Mouse (Mus musculus) limb, embryonic 15.5 days (tissue): ENCODE results near the gene Celf1. TPM values are rescaled to one million over a fixed set of nuclear protein-coding genes. Genes with fewer than 3 reads are reported as not detected.
"Not testable (repeated sequence)": the region's sequence is repeated elsewhere in the genome, so short reads cannot be mapped to it uniquely, and the experiment has no call there.

ENCODE experiments used
- ATAC-seq: fragments of 200-750 bp; cut with Nextera tagmentation; 2 replicates; pipeline ENCODE4 v1.8.0; 2017; ENCODE audit warnings: low read depth, moderate TSS enrichment; ENCODE audit not compliant: insufficient number of reproducible peaks, low FRiP score, low TSS enrichment
- H3K27ac ChIP-seq: fragments of 300-500 bp; sonication (generic); 2 replicates; pipeline ENCODE4 v1.5.1; 2015; ENCODE audit warnings: moderate library complexity, mild to moderate bottlenecking, inconsistent platforms
- H3K27me3 ChIP-seq: fragments of 300-500 bp; sonication (generic); 2 replicates; pipeline ENCODE4 v1.6.1; 2015; ENCODE audit warnings: inconsistent platforms
- H3K36me3 ChIP-seq: fragments of 300-500 bp; sonication (generic); 2 replicates; pipeline ENCODE4 v1.6.1; 2015; ENCODE audit warnings: inconsistent platforms
- H3K4me1 ChIP-seq: fragments of 300-500 bp; sonication (generic); 2 replicates; pipeline ENCODE4 v1.6.1; 2015; ENCODE audit warnings: inconsistent platforms
- H3K4me2 ChIP-seq: fragments of 300-500 bp; sonication (generic); 2 replicates; pipeline ENCODE4 v1.6.1; 2015; ENCODE audit warnings: mild to moderate bottlenecking, inconsistent platforms
- H3K4me3 ChIP-seq: fragments of 300-500 bp; sonication (generic); 2 replicates; pipeline ENCODE4 v1.5.1; 2015; ENCODE audit warnings: mild to moderate bottlenecking, inconsistent platforms
- H3K9ac ChIP-seq: fragments of 300-500 bp; sonication (generic); 2 replicates; pipeline ENCODE4 v1.6.1; 2015; ENCODE audit warnings: inconsistent platforms
- H3K9me3 ChIP-seq: fragments of 300-500 bp; sonication (generic); 2 replicates; pipeline ENCODE4 v1.6.1; 2016; ENCODE audit warnings: inconsistent platforms
- WGBS: fragments of 180-500 bp; shearing (Covaris S2); methylation state at CpG from one replicate; pipeline ENCODE4 v1.1.7; 2015; 5-methylcytosine and 5-hydroxymethylcytosine counted together
- polyA plus RNA-seq: library from polyadenylated mRNA; unstranded; fragments of >200 nt; fragmentation: Nextera tagmentation; extraction: Ambion mirVana; gene quantifications from 2 replicates; pipeline ENCODE4 v1.2.1, GENCODE M21; 2015

The Celf1 gene
- polyA plus RNA-seq, 1 experiment from 2014 or later: 56.9 TPM

- WGBS: 83% methylated on average over 9 of the region's 9 CpGs
Measured at GRCm38 (mm10) chr2:91027391-91028214, 87.4 kb downstream of the Celf1 start.

DNA sequence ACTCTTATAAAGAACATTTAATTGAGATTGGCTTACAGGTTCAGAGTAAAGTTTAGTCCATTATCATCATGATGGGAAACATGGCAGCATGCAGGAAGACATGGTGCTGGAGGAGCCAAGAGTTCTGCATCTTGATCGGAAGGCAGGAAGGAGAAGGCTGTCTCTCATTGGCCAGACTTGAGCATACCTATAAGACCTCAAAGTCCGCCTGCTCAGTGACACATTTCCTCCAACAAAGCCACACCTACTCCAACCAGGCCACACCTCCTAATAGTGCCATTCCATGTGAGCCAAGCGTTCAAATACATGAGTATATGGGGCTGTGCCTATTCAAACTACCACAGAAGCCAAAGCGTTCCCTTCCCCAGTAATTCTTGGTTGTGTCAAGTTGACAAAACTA lies 91.0 kb downstream of the Celf1 start:
- H3K27ac ChIP-seq: no peak overlapping the region
- H3K36me3 ChIP-seq: no peaks in the 10 kb centered on the region
- no peak overlapping the region for H3K4me2 ChIP-seq
- no peak overlapping the region for H3K4me3 ChIP-seq
- H3K4me1 ChIP-seq: 0 out of 2 replicates have a peak, but pooled peaks cover 3% of the 10 kb centered on the region
- no peaks in the 10 kb centered on the region for H3K9me3 ChIP-seq
- H3K27me3 ChIP-seq: no peaks in the 10 kb centered on the region
- ATAC-seq: no peak
- no peak overlapping the region for H3K9ac ChIP-seq
- WGBS: 86% methylated on average over 4 of the region's 4 CpGs

More at GRCm38 (mm10) chr2:91027391-91028214, 87.4 kb downstream of the Celf1 start:
- no peak overlapping the region for H3K9ac ChIP-seq
- H3K9me3 ChIP-seq: no peaks in the 10 kb centered on the region
- ATAC-seq: no peak
- no peaks in the 10 kb centered on the region for H3K36me3 ChIP-seq
- 0 out of 2 replicates have a peak, but pooled peaks cover 3% of the 10 kb centered on the region for H3K4me1 ChIP-seq
- no peak overlapping the region for H3K4me3 ChIP-seq
- no peak overlapping the region for H3K27ac ChIP-seq
- no peak overlapping the region for H3K4me2 ChIP-seq
- H3K27me3 ChIP-seq: no peaks in the 10 kb centered on the region

DNA sequence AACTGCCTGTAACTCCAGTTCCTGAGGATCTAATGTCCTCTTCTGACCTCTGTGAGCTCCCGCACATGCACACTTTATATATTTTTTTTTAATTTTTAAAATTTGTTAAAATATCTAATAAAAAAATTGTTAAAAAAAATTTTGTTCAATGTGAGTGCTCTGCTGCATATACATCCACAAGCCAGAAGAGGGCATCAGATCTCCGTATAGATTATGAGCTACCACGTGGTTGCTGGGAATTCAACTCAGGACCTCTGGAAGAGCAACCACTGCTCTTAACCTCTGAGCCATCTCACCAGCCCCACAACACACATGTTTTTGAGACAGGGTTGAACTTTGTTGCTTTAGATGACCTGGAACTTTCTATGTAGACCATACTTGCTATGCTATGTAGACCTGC lies 92.8 kb downstream of the Celf1 start:
- Histone ChIP-seq H3K9me3 (no peaks in the 10 kb centered on the region), H3K4me3 (no peak overlapping the region), H3K4me2 (no peak overlapping the region), H3K27ac (no peak overlapping the region), H3K27me3 (no peaks in the 10 kb centered on the region), H3K36me3 (no peaks in the 10 kb centered on the region), H3K4me1 (no peaks in the 10 kb centered on the region), H3K9ac (no peak overlapping the region)
- WGBS: 24% methylated on average over 3 of the region's 3 CpGs
- ATAC-seq: no peak

GRCm38 (mm10) chr2:91035385-91035784 lies 95.2 kb downstream of the Celf1 start, which contains the start of gene Rapsn:
Gene Rapsn, plus strand, starts transcription at chr2:91035620.
- H3K9ac ChIP-seq: no peak within 1 kb of the TSS
- H3K9me3 ChIP-seq: no peaks in the 10 kb centered on the region
- H3K36me3 ChIP-seq: no peaks in the 10 kb centered on the region
- no peaks in the 10 kb centered on the region for H3K27me3 ChIP-seq
- H3K27ac ChIP-seq: no peak within 1 kb of the TSS
- WGBS: 61% methylated on average over 9 of the region's 9 CpGs
- ATAC-seq: 0 out of 2 replicates have a peak, but pooled peaks have one; percentile 36
- H3K4me2 ChIP-seq: no peak within 1 kb of the TSS
- H3K4me3 ChIP-seq: no peak within 1 kb of the TSS
- H3K4me1 ChIP-seq: no peaks in the 10 kb centered on the region

GRCm38 (mm10) chr2:91041786-91042185 lies 101.6 kb downstream of the Celf1 start:
- Histone ChIP-seq H3K27ac (no peak overlapping the region), H3K9me3 (no peaks in the 10 kb centered on the region), H3K27me3 (no peaks in the 10 kb centered on the region), H3K4me3 (no peak overlapping the region), H3K9ac (no peak overlapping the region), H3K4me2 (no peak overlapping the region), H3K4me1 (no peaks in the 10 kb centered on the region), H3K36me3 (no peaks in the 10 kb centered on the region)
- 68% methylated on average over 8 of the region's 8 CpGs for WGBS
- ATAC-seq: no peak

GRCm38 (mm10) chr2:91042651-91043398 lies 102.6 kb downstream of the Celf1 start:
- H3K9ac ChIP-seq: no peak overlapping the region
- no peaks in the 10 kb centered on the region for H3K9me3 ChIP-seq
- no peaks in the 10 kb centered on the region for H3K4me1 ChIP-seq
- WGBS: 70% methylated on average over 21 of the region's 21 CpGs
- no peak overlapping the region for H3K27ac ChIP-seq
- H3K27me3 ChIP-seq: no peaks in the 10 kb centered on the region
- H3K36me3 ChIP-seq: no peaks in the 10 kb centered on the region
- H3K4me3 ChIP-seq: no peak overlapping the region
- ATAC-seq: no peak
- H3K4me2 ChIP-seq: no peak overlapping the region

DNA sequence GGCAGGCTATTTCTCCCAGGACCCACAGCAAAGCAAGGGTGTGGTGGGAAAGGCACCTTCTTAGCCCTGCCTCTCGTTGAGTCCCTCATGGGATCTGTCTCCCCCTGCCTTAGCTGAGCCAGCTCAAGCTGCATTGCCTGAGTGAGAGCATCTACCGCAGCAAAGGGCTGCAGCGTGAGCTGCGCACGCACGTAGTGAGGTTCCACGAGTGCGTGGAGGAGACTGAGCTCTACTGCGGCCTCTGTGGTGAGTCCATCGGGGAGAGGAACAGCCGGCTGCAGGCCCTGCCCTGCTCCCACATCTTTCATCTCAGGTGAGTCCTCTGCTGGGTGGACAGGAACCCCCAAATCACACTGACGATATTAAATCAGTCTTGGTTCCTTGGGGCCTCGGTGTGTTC lies 104.5 kb downstream of the Celf1 start:
- Histone ChIP-seq H3K9me3 (no peaks in the 10 kb centered on the region), H3K27ac (no peak overlapping the region), H3K36me3 (no peaks in the 10 kb centered on the region), H3K4me3 (no peak overlapping the region), H3K27me3 (no peaks in the 10 kb centered on the region), H3K4me1 (no peaks in the 10 kb centered on the region), H3K4me2 (no peak overlapping the region), H3K9ac (no peak overlapping the region)
- ATAC-seq: no peak
- 79% methylated on average over 13 of the region's 13 CpGs for WGBS

DNA sequence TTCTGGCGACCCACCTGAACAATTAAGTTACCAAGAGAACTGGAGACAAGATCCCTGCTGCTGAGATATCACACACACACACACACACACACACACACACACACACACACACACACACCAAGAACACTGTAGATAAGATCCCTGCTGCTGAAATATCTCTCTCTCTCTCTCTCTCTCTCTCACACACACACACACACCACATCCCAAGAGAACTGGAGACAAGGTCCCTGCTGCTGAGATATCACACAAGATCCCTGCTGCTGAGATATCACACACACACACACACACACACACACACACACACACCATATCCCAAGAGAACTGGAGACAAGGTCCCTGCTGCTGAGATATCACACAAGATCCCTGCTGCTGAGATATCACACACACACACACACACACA lies 105.6 kb downstream of the Celf1 start:
- not testable (repeated sequence) for ATAC-seq, H3K36me3 ChIP-seq, H3K4me1 ChIP-seq, H3K4me2 ChIP-seq, H3K9ac ChIP-seq, H3K9me3 ChIP-seq, H3K4me3 ChIP-seq, H3K27me3 ChIP-seq, H3K27ac ChIP-seq
- WGBS: 82% methylated on average over 1 of the region's 1 CpGs

DNA sequence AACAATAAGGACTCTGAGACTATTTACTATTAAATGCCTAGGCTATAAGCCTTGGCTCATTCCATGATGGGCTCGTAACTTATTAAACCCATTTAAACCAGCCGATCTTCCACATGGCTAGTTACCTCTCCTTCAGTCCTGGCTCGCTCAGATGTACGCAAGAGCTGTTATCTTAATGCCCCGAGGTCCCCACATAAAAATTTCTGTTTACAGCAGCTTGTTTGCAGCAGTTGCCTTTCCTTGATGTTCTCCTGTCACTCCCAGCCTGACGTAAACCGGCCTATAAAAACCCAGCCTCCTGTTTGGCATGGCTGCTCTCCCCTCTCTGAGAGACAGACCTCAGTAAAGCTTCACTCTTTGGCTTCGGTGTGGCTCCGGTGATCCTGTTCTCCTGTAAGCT lies 107.2 kb downstream of the Celf1 start:
- no peak overlapping the region for H3K27ac ChIP-seq
- H3K27me3 ChIP-seq: no peaks in the 10 kb centered on the region
- 41% methylated on average over 9 of the region's 9 CpGs for WGBS
- ATAC-seq: no peak
- no peak overlapping the region for H3K4me3 ChIP-seq
- H3K4me2 ChIP-seq: no peak overlapping the region
- no peaks in the 10 kb centered on the region for H3K4me1 ChIP-seq
- H3K36me3 ChIP-seq: peaks cover 5% of the 10 kb centered on the region; the same call in 1 of the 2 replicates
- no peaks in the 10 kb centered on the region for H3K9me3 ChIP-seq
- no peak overlapping the region for H3K9ac ChIP-seq

DNA sequence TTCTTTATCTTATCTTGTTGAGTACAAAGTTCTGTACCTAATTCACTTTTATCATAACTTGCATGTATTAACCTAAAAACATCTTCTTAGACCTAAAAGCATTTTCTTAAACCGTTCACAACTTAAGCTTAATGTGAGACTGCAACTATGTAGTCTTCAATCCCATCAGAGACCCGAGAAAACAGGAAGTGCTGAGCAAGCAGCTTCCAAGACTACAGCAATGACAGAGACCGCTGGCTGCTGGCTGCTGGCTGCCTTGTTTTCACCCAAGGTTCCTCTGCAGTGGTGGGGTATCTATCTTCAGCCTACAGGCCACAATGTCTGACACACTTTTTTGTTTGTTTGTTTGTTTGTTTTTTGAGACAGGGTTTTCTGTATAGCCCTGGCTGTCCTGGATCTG lies 111.7 kb downstream of the Celf1 start:
- 73% methylated on average over 3 of the region's 3 CpGs for WGBS
- Histone ChIP-seq H3K36me3 (peaks cover 22% of the 10 kb centered on the region), H3K27ac (no peak overlapping the region), H3K4me3 (no peak overlapping the region), H3K4me1 (peaks cover 17% of the 10 kb centered on the region), H3K9ac (no peak overlapping the region), H3K27me3 (no peaks in the 10 kb centered on the region), H3K4me2 (no peak overlapping the region), H3K9me3 (no peaks in the 10 kb centered on the region)
- no peak for ATAC-seq

- no peaks in the 10 kb centered on the region for H3K9me3 ChIP-seq
- no peak overlapping the region for H3K4me2 ChIP-seq
- H3K4me1 ChIP-seq: peaks cover 17% of the 10 kb centered on the region
- WGBS: 48% methylated on average over 2 of the region's 2 CpGs
- H3K4me3 ChIP-seq: no peak overlapping the region
- no peak overlapping the region for H3K9ac ChIP-seq
- no peaks in the 10 kb centered on the region for H3K27me3 ChIP-seq
- ATAC-seq: no peak
- no peak overlapping the region for H3K27ac ChIP-seq
- H3K36me3 ChIP-seq: peaks cover 31% of the 10 kb centered on the region
Measured at GRCm38 (mm10) chr2:91052752-91053151, 112.6 kb downstream of the Celf1 start.
